Mouse (Mus musculus) layer of hippocampus, adult 11-12 months (tissue): Measurements from ENCODE around the gene Lrrc29.

Experiments used
- DNase-seq: peaks from one replicate; pipeline ENCODE4 v3.0.0; 2022; ENCODE audit warnings: low spot score

The Lrrc29 gene

GRCm38 (mm10) chr8:105343791-105344574 lies 17.9 kb upstream of the Lrrc29 start:
- DNase-seq = no peak

DNA sequence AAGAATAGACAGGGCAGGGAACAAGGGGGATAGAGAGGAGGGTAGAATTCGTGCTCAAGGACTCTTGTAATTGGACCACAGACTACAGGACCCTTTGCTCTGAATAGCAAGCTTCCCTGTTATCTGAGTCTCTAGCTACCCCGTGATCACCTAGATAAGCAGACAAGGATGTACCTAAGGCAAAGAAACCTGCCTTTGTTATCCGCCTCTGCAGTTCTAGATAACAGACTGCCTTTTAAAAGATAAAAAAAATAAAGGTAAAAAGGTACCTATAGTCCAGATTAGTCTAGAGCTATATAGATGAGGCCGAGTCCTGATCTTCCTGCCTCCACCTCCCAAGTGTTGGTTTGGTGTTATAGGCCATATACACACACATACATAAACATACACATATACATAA lies 16.7 kb upstream of the Lrrc29 start:
- no peak for DNase-seq

- no peak for DNase-seq
Measured at GRCm38 (mm10) chr8:105341399-105341798, 15.3 kb upstream of the Lrrc29 start.

GRCm38 (mm10) chr8:105339886-105340635 lies 14.0 kb upstream of the Lrrc29 start:
- DNase-seq = no peak

DNA sequence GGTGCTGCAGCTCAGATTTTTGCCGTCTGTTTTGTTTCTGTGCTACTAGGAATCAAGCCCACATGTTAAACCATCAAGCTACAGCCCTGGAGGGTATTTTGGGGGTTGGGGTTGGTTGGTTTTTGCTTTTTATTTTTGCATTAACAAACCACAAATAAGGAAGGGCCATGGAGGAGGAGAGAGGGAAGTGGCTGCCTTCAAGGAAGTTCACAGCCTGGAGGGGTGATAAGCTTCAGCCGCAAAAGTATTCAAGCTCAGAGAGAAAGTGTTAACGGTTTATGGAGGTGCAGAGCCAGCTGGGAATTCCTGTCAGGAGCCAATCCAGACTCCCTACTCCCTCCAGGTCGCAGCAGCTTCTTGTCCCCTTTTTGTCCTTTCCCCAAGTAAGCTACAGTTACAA lies 12.9 kb upstream of the Lrrc29 start:
- DNase-seq = no peak

- DNase-seq = no peak
Measured at GRCm38 (mm10) chr8:105336373-105337130, 10.5 kb upstream of the Lrrc29 start.

DNA sequence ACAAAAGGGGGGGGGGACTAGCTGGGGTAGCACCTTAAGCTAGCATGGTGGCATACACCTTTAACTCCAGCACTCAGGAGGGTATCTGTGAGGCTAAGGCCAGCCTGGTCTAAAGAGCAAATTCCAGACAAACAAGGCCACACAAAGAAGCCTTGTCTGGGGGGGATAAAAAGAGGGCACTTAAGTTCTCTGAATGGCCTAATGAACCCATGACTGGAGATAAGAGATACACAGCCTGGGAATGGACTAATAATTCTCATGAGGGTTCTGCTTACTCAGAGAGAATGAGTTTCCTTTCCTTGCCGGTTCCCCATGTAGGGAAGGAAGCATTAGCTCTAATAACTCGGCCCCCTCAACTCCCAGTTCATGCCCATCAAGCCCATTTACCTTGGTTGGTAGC lies 6.4 kb upstream of the Lrrc29 start:
- no peak for DNase-seq

DNA sequence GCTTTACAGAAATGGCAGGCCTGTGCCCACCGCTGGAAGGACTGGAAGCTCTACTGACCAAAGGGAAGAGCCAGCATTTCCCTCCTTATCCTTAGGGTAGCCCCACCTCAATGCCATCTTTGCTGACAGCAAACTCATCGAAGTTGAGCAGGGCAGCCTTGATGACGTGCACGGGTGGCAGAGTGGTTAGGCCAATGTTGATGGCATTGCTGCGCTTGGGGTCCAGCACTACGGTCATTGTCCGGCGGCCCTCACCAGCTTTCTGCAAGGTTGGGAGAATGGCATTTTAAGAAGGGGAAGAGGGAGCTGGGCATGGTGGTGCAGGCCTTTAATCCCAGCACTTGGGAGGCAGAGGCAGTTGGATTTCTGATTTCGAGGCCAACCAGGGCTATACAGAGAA lies 5.9 kb upstream of the Lrrc29 start:
- DNase-seq = no peak

GRCm38 (mm10) chr8:105331469-105331868 lies 5.4 kb upstream of the Lrrc29 start:
- no peak for DNase-seq

GRCm38 (mm10) chr8:105330325-105330724 lies 4.2 kb upstream of the Lrrc29 start:
- DNase-seq = no peak

GRCm38 (mm10) chr8:105326968-105327367 lies 890 bp upstream of the Lrrc29 start:
- no peak for DNase-seq

DNA sequence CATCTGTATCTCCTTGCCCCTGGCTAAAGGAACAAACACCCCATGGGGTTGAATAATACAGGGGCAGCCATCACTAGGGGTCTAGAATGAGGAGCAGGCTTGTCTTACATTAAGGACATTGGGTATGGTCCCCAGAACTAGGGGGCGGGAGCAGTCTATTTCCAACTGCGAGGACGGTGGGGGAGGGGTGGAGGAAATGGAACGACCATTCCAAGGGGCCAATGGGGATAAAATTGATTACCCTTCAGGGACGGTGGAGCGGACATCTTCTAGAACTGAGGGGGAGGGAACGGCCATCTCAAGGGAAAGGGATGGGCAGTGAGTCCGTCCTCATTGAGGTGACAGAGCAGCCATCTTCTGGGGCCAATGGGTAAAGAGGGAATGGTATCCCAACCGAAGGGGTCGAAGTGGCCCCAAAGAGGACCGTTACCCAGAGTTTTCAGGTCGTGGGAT lies 411 bp downstream of the Lrrc29 start:
- no peak for DNase-seq

DNA sequence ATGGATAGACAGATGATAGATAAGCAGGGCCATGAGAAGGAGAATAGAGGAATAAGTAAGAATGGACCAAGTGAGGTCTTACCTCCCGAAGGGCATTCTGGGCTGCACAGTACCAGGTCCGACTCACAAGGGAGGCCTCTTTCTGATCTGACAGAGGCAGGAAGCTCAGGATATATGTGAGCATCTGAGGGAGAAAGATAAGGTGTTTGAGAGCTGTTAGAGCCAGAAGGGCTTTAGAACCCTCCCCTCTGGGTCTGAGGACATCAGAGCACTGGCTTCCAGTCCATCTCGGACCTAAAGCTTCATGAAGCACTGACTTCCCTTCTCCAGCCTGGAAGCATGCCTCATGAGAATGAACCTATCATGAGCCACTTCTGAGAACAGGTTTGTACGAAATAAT lies 2.9 kb downstream of the Lrrc29 start:
- no peak for DNase-seq

DNA sequence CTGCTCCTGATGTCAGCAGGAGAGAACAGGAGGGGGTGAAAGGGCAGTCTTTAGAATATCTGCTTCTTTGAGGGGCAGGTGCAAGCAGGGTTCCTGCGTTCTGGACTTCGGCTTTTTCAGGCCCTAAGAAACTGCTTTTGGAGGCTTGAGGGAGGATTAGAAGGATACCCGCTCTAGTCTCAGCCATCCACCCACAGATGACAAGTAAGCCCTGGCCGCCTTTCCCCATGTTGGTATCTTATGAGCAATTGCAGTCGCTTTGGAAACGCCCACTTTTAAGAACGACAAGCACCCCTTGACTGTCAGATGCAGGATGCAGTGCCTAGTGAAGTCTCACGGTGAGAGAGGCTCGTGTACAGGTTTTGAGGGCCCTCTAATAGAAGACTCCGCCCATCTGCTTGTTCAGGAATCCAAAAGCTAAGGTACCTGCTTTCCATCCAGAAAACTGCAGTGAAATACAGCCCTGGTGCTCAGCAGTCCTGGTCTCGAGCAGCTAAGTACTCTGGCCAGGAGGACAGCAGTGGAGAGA lies 7.4 kb downstream of the Lrrc29 start:
- DNase-seq = no peak

- DNase-seq = no peak
Measured at GRCm38 (mm10) chr8:105317941-105318340, 8.1 kb downstream of the Lrrc29 start.

DNA sequence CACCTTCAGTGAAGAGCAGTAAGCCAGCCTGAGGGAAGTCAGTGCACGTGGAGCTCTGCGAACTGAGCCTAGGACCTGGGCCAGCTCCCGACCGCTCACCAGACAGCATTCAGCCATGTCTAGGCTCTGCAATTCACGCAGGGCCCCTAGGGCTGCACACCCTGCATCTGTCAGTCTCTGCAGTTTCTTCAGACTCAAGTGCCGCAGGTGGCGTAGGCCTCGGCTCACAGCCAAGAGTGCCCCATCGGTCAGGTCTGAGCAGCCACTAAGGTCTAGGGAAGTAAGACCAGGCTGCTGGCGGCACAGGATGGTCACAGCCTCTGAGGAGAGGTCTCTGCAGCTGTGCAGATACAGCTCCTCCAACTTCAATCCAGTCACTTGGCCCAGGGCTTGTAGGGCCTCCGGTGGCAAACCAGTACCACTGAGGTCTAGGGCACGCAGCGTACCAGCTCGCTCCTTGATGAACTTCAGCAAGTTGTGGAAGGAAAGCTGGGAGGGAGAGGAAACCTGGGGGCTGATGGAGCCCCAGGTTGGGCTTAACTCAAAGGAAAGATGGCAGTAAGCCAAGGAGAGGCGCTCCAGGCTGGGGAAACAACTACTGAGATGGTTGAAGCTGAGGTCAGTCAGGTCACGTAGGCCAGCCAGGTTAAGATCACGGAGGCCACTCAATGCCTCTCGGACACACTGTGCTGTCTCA lies 10.9 kb downstream of the Lrrc29 start:
- no peak for DNase-seq

- no peak for DNase-seq
Measured at GRCm38 (mm10) chr8:105313622-105314402, 12.3 kb downstream of the Lrrc29 start.

DNA sequence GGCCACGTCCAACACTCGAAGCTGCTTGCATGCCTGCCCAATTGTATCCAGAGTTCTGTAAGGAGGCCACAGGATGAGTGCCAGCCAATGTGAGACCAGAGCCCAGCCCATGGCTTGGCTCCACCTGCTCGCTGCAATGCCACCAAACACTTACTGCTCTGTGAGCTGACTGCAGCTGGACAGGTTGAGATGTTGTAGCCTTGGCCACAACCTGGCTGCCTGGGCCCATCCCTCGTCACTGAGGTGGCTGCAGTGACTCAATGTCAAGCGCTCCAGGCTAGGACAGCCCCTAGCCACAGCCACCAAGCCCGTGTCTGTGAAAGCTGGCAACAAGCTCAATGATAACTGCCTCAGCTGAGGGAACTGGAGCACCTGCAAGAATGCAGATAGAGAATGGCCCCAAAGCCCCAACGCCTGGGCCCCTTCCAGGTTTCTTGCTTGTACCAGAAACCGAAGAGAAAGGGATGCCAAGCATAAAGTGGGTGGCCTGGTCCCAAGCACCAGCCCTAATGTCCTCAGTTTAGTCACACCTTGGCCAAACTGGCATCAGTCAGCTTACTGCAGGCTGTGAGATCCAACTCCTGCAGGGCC lies 13.1 kb downstream of the Lrrc29 start:
- no peak for DNase-seq

- no peak for DNase-seq
Measured at GRCm38 (mm10) chr8:105311718-105312117, 14.4 kb downstream of the Lrrc29 start.

DNA sequence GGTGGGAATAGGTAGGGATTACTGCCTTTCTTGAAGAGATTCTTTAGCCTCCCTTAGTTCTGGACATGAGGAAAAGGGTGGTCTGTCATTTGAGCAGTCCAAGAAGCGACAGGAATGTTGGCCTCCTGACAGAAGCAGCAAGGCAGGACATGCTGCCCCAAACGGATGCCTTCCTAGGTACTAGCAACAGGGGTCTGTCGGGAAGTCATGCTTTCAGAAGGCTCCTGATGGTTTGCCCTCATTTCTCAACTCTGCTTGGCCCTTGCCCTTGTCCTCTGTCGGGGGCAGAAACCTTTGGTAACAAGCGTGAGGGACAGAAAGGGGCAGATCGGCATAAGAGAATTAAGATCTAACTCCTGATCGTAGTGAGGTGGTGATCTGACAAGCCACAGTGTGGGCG lies 16.0 kb downstream of the Lrrc29 start:
- DNase-seq = no peak
